ENCODE assay signal across 11 mouse cellular contexts in genomic region chr11:114536616-114537493, GRCm38 (mm10).
DNase-seq lines count a peak whose midpoint lies in the region; ATAC-seq and TF ChIP-seq lines count a peak whose summit lies in the region.
"Had no signal": no experiment of that assay in that cellular context is flagged by ENCODE, and none has a peak within 500 bp of the region (broad histone marks: within the 10 kb centered on the region; RNA-seq: fewer than 3 reads in every experiment).

No protein-coding gene starts in this region.

- no peak for TF ChIP-seq POLR2A in brain, embryonic 14.5 days (IDR thresholded peaks at IDR 0.05; ENCODE audit: borderline replicate concordance, extremely low read depth, insufficient read depth, insufficient read length, poor library complexity, severe bottlenecking)

- DNase-seq in cerebellum, postnatal 10 days = peak; percentile 65 to 78
- no peak for DNase-seq in cerebellum, adult 11-12 months
- DNase-seq in brain, embryonic 14.5 days (ENCODE audit: low read depth) = peak; percentile 95
- DNase-seq in hindbrain, embryonic 10.5 days (ENCODE audit: low spot score) = peak; percentile 40
- DNase-seq in yolk sac, embryonic 10.5 days (ENCODE audit: low spot score) = no peak
- no peak for DNase-seq in spleen, postnatal 4 days (ENCODE audit: low spot score in 2 of 2)
- DNase-seq in heart, adult 11 months = no peak

- no peaks in the 10 kb centered on the region for H3K36me3 ChIP-seq in hindbrain, embryonic 10.5 days
- H3K36me3 ChIP-seq in midbrain, embryonic 12.5 days = no peaks in the 10 kb centered on the region
- H3K36me3 ChIP-seq: heart, embryonic 13.5 days had no signal

- no peak overlapping the region; the same call in 1 of the 2 replicates for H3K4me2 ChIP-seq in midbrain, embryonic 12.5 days (replicated peaks)
- H3K4me2 ChIP-seq: heart, embryonic 13.5 days had no signal

- peak overlapping the region; percentile 81 for H3K27ac ChIP-seq in hindbrain, embryonic 10.5 days
- H3K27ac ChIP-seq in midbrain, embryonic 12.5 days (replicated peaks) = peak overlapping the region; percentile 79
- H3K27ac ChIP-seq: heart, embryonic 13.5 days had no signal

- peak; percentile 82 for ATAC-seq in midbrain, embryonic 12.5 days (ENCODE audit: low FRiP score, low read depth)
- ATAC-seq: intestine, embryonic 16.5 days had no signal

- no peak overlapping the region for H3K9ac ChIP-seq in midbrain, embryonic 12.5 days (replicated peaks)
- H3K9ac ChIP-seq: heart, embryonic 13.5 days had no signal

- peaks cover 39% of the 10 kb centered on the region for H3K4me1 ChIP-seq in hindbrain, embryonic 10.5 days (replicated peaks)
- H3K4me1 ChIP-seq in midbrain, embryonic 12.5 days = peaks cover 26% of the 10 kb centered on the region
- H3K4me1 ChIP-seq: heart, embryonic 13.5 days had no signal

- H3K27me3 ChIP-seq in hindbrain, embryonic 10.5 days (ENCODE audit: insufficient read depth, poor library complexity, severe bottlenecking) = 0 out of 2 replicates have a peak, but pooled peaks cover 5% of the 10 kb centered on the region
- no peaks in the 10 kb centered on the region for H3K27me3 ChIP-seq in midbrain, embryonic 12.5 days

- no peak for TF ChIP-seq CTCF in brain, embryonic 14.5 days (IDR thresholded peaks at IDR 0.05; ENCODE audit: borderline replicate concordance, extremely low read depth, insufficient read depth, insufficient read length)

- H3K4me3 ChIP-seq in hindbrain, embryonic 10.5 days = no peak overlapping the region
- no peak overlapping the region for H3K4me3 ChIP-seq in midbrain, embryonic 12.5 days
- H3K4me3 ChIP-seq: heart, embryonic 13.5 days; megakaryocyte, embryonic 14.5 days had no signal

- WGBS in hindbrain, embryonic 10.5 days = 17% methylated on average over 13 of the region's 13 CpGs
- WGBS in midbrain, embryonic 12.5 days = 13% methylated on average over 13 of the region's 13 CpGs

- no peaks in the 10 kb centered on the region for H3K9me3 ChIP-seq in hindbrain, embryonic 10.5 days
- H3K9me3 ChIP-seq in midbrain, embryonic 12.5 days = peaks cover 7% of the 10 kb centered on the region; the same call in 1 of the 2 replicates
- H3K9me3 ChIP-seq: heart, embryonic 13.5 days had no signal

Comparison
In these comparisons a context has a peak if more than half of its experiments do, and no peak if none do; other contexts are left out.
1. DNase-seq: peak in cerebellum, postnatal 10 days (2 of 2), brain, embryonic 14.5 days (single experiment) and hindbrain, embryonic 10.5 days (single experiment); none in cerebellum, adult 11-12 months (single experiment), yolk sac, embryonic 10.5 days (single experiment), spleen, postnatal 4 days (0 of 2) and heart, adult 11 months (single experiment).